ENCODE assay signal across 3 mouse cellular contexts in genomic region chr14:53582528-53582927, GRCm38 (mm10).
DNase-seq lines count a peak whose midpoint lies in the region; ATAC-seq lines count a peak whose summit lies in the region.

No protein-coding gene starts in this region.

- DNase-seq in 416B (ENCODE audit: low read depth), result peak; percentile 84

- ATAC-seq in granulocyte monocyte progenitor cell, adult 5-6 weeks (replicated peaks; ENCODE audit: poor library complexity, severe bottlenecking), result peak; percentile 62
- 0 out of 2 replicates have a peak, but pooled peaks have one; percentile 39 for ATAC-seq in megakaryocyte progenitor cell, adult 5-6 weeks (replicated peaks; ENCODE audit: poor library complexity)
